Mouse (Mus musculus) limb, embryonic 10.5 days (tissue): Measurements from ENCODE around the gene Lmo3. TPM values are rescaled to one million over a fixed set of nuclear protein-coding genes. Genes with fewer than 3 reads are reported as not detected.

Experiments
- DNase-seq: peaks from one replicate; pipeline ENCODE4 v3.0.0-alpha.2; 2017; ENCODE audit warnings: low spot score
- H3K27ac ChIP-seq: fragments of 300-500 bp; sonication (generic); 2 replicates; pipeline ENCODE4 v1.5.1; 2016; ENCODE audit warnings: mild to moderate bottlenecking
- H3K27me3 ChIP-seq: fragments of 300-500 bp; sonication (generic); 2 replicates; pipeline ENCODE4 v1.6.1; 2016; ENCODE audit warnings: low read depth, mild to moderate bottlenecking; ENCODE audit not compliant: poor library complexity, severe bottlenecking
- H3K36me3 ChIP-seq: fragments of 300-500 bp; sonication (generic); 2 replicates; pipeline ENCODE4 v1.6.1; 2016; ENCODE audit warnings: mild to moderate bottlenecking, moderate library complexity
- H3K4me1 ChIP-seq: fragments of 300-500 bp; sonication (generic); 2 replicates; pipeline ENCODE4 v1.6.1; 2016
- H3K4me3 ChIP-seq: fragments of 300-500 bp; sonication (generic); 2 replicates; pipeline ENCODE4 v1.5.1; 2016; ENCODE audit warnings: mild to moderate bottlenecking, moderate library complexity
- H3K9me3 ChIP-seq: fragments of 300-500 bp; sonication (generic); replicated peaks from 2 replicates; pipeline ENCODE4 v1.6.1; 2016; ENCODE audit warnings: mild to moderate bottlenecking
- WGBS: fragments of 180-500 bp; shearing (Covaris S2); methylation state at CpG from one replicate; pipeline ENCODE4 v1.1.7; 2016; 5-methylcytosine and 5-hydroxymethylcytosine counted together
- polyA plus RNA-seq: library from polyadenylated mRNA; unstranded; fragments of >200 nt; fragmentation: Nextera tagmentation; extraction: Ambion mirVana; gene quantifications from 2 replicates; pipeline ENCODE4 v1.2.1, GENCODE M21; 2016

Lmo3 gene
- polyA plus RNA-seq, 1 experiment from 2014 or later, result 3.5 TPM

DNA sequence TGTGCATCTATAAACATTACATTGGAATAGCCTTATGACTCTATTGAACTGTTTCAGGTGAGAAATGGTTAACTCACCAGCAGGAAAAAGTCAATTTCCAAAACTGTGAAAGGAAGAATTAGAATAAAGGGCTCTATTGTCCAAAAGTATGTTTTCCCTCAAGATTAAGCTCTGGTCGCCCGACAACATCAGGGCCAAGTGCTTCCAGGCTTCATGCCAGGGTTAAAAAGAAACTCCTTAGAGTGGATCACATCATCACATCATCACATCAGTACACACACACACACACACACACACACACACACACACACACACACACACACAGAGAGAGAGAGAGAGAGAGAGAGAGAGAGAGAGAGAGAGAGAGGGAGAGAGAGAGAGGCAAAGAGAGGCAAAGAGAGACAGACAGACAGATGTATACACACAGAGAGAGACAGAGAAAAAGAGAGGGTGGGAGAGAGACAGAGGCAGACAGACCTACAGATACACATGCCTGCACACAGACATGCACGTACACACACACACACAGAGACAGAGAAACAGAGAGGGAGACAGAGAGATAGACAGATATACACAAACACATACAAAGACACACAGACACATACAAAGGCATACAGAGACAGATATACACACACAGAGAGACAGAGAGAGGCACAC lies 255.9 kb downstream of the Lmo3 start:
- Histone ChIP-seq H3K36me3 (no peaks in the 10 kb centered on the region), H3K4me1 (no peaks in the 10 kb centered on the region), H3K27ac (no peak overlapping the region), H3K4me3 (no peak overlapping the region), H3K27me3 (no peaks in the 10 kb centered on the region), H3K9me3 (no peaks in the 10 kb centered on the region)
- DNase-seq, result no peak
- 80% methylated on average over 3 of the region's 3 CpGs for WGBS

DNA sequence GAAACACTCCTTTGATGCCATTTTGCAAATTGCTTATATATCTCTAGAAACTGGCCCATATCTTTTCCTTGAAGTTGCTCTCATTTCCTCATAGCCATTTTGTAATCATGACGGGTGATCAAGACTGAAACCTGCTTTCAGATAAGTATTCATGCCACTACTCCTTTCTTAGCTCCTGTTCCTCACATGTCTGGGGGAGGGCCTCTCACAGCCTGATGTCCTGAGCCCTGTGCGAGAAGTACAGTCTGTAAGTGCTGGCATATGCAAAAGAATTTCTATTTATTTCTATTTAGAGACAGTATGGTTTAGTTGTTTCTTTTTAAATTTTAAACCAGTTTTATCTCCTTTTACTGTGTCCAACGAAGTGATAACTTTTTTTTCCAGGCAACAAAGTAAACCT lies 256.6 kb downstream of the Lmo3 start:
- no peak overlapping the region for H3K4me3 ChIP-seq
- no peaks in the 10 kb centered on the region for H3K9me3 ChIP-seq
- WGBS, result 77% methylated on average over 3 of the region's 3 CpGs
- H3K27me3 ChIP-seq, result no peaks in the 10 kb centered on the region
- no peak overlapping the region for H3K27ac ChIP-seq
- DNase-seq, result no peak
- H3K36me3 ChIP-seq, result no peaks in the 10 kb centered on the region
- H3K4me1 ChIP-seq, result no peaks in the 10 kb centered on the region

DNA sequence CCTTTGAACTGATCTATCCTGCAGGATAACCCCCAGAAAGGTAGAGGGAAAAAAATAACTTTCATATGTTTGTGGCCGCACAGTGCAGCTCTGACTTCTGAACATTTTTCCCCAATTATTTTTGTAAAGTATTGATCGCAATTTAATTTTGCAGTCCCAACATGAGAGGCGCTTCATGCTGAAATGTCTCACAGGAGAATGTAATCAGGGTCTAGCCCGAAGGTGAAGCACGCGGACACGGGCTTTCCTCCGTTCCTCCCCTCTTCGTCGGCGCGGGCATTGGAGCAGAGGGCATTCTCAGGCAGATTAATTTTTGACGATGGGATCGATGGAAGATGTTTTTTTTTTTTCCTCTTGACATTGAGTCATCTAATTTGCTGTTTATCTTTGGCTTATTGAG lies 258.4 kb downstream of the Lmo3 start:
- no peak for DNase-seq
- no peak overlapping the region for H3K4me3 ChIP-seq
- no peaks in the 10 kb centered on the region for H3K27me3 ChIP-seq
- H3K27ac ChIP-seq, result no peak overlapping the region
- no peaks in the 10 kb centered on the region for H3K36me3 ChIP-seq
- no peaks in the 10 kb centered on the region for H3K4me1 ChIP-seq
- WGBS, result 96% methylated on average over 14 of the region's 14 CpGs
- H3K9me3 ChIP-seq, result no peaks in the 10 kb centered on the region

DNA sequence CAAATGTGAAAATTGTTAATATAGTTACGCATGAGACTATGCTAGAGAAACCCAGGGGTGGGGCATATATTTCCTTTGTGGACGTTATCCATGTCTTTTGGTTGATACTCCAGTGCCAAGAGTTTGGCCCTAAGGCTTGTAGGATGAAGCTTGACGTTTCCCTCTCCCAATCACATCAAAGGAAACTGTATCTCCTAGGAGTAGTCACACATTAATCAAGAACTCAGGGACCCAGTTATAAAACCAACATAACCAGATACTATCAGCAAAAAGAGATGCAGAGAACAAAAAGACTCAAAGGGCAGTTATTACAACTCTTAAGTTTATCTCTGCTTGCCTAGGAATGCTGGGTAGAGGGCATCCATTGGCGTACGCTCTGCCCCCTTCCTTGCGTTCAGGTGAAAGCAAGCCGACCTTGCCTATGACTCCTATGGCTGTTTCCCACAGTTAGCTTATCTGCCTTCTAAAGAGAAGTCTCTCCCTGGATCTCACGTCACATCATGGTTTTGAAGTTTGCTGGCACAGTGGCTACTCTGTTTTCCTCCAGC lies 261.5 kb downstream of the Lmo3 start:
- 91% methylated on average over 8 of the region's 8 CpGs for WGBS
- Histone ChIP-seq H3K27me3 (no peaks in the 10 kb centered on the region), H3K4me1 (no peaks in the 10 kb centered on the region), H3K36me3 (no peaks in the 10 kb centered on the region), H3K4me3 (no peak overlapping the region), H3K27ac (no peak overlapping the region), H3K9me3 (no peaks in the 10 kb centered on the region)
- no peak for DNase-seq

Other genes starting within 250 kb of the Lmo3 start
- not detected in 2 replicates for gene Igbp1b, start 76.6 kb upstream of the Lmo3 start, polyA plus RNA-seq